Mouse (Mus musculus) limb, embryonic 15.5 days (tissue): ENCODE results near the gene Htr1d. TPM values are rescaled to one million over a fixed set of nuclear protein-coding genes. Genes with fewer than 3 reads are reported as not detected.

Source experiments
- ATAC-seq: fragments of 200-750 bp; cut with Nextera tagmentation; 2 replicates; pipeline ENCODE4 v1.8.0; 2017; ENCODE audit warnings: low read depth, moderate TSS enrichment; ENCODE audit not compliant: insufficient number of reproducible peaks, low FRiP score, low TSS enrichment
- H3K27ac ChIP-seq: fragments of 300-500 bp; sonication (generic); 2 replicates; pipeline ENCODE4 v1.5.1; 2015; ENCODE audit warnings: moderate library complexity, mild to moderate bottlenecking, inconsistent platforms
- H3K27me3 ChIP-seq: fragments of 300-500 bp; sonication (generic); 2 replicates; pipeline ENCODE4 v1.6.1; 2015; ENCODE audit warnings: inconsistent platforms
- H3K36me3 ChIP-seq: fragments of 300-500 bp; sonication (generic); 2 replicates; pipeline ENCODE4 v1.6.1; 2015; ENCODE audit warnings: inconsistent platforms
- H3K4me1 ChIP-seq: fragments of 300-500 bp; sonication (generic); 2 replicates; pipeline ENCODE4 v1.6.1; 2015; ENCODE audit warnings: inconsistent platforms
- H3K4me2 ChIP-seq: fragments of 300-500 bp; sonication (generic); 2 replicates; pipeline ENCODE4 v1.6.1; 2015; ENCODE audit warnings: mild to moderate bottlenecking, inconsistent platforms
- H3K4me3 ChIP-seq: fragments of 300-500 bp; sonication (generic); 2 replicates; pipeline ENCODE4 v1.5.1; 2015; ENCODE audit warnings: mild to moderate bottlenecking, inconsistent platforms
- H3K9ac ChIP-seq: fragments of 300-500 bp; sonication (generic); 2 replicates; pipeline ENCODE4 v1.6.1; 2015; ENCODE audit warnings: inconsistent platforms
- H3K9me3 ChIP-seq: fragments of 300-500 bp; sonication (generic); 2 replicates; pipeline ENCODE4 v1.6.1; 2016; ENCODE audit warnings: inconsistent platforms
- WGBS: fragments of 180-500 bp; shearing (Covaris S2); methylation state at CpG from one replicate; pipeline ENCODE4 v1.1.7; 2015; 5-methylcytosine and 5-hydroxymethylcytosine counted together
- polyA plus RNA-seq: library from polyadenylated mRNA; unstranded; fragments of >200 nt; fragmentation: Nextera tagmentation; extraction: Ambion mirVana; gene quantifications from 2 replicates; pipeline ENCODE4 v1.2.1, GENCODE M21; 2015

The Htr1d gene
- polyA plus RNA-seq, 1 experiment from 2014 or later: 1.4 TPM

DNA sequence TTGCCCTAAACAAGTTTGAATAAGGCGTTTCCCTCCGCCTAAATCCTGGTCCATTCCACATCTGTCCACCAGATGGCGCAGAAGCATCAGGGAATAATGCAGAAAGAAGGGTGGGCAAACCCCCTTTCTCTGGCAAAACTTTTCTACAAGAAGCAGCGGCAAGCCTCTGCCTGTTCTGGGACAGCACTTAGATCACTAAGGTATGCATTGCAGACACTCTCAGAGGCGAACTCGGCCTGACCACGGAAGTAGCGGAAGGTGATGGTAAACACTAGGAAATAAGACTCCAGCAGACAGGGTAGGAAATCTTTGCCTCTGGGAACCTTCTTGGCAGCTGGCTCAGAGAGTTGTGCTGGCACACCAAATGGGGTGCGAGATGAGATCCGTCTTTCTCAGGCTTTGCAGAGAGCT is 31.5 kb downstream of the Htr1d start:
- ATAC-seq: no peak
- H3K4me3 ChIP-seq: peak overlapping the region; percentile 32

DNA sequence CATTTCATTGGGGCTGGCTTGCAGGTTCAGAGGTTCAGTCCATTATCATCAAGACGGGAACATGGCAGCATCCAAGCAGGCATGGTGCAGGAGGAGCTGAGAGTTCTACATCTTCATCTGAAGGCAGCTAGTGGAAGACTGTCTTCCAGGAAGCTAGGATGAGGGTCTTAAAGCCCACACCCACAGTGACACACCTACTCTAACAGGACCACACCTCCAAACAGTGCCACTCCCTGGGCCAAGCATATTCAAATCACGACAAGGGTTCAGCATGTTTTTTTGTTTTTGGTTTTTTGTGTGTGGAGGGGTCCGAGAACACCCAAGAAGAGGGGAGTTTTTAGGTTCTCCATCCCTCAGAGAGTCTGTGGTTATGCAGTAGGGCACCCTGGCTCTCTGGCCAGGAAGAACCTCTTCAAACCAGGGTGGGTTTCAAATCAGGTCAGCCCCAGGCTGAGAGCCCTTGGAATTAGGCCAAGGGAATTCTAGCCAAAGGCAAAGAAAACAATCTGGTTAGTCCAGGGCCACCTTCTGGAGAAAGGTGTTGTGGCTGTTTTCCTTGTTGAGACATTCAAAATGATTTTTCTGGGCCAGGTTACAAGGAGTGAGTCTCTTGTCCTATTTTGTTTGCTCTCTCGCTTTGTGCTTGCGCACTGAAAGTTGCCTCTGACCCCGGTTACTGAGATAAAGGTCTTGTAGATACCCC is 33.3 kb downstream of the Htr1d start:
- Histone ChIP-seq H3K9me3 (no peaks in the 10 kb centered on the region), H3K4me2 (no peak overlapping the region), H3K9ac (no peak overlapping the region), H3K27ac (no peak overlapping the region), H3K36me3 (no peaks in the 10 kb centered on the region), H3K27me3 (no peaks in the 10 kb centered on the region; the same call in 1 of the 2 replicates), H3K4me1 (peaks cover 11% of the 10 kb centered on the region), H3K4me3 (no peak overlapping the region)
- 90% methylated on average over 6 of the region's 6 CpGs for WGBS
- no peak for ATAC-seq

More for the DNA sequence above, 31.5 kb downstream of the Htr1d start:
- WGBS: 3% methylated on average over 10 of the region's 10 CpGs
- H3K9me3 ChIP-seq: no peaks in the 10 kb centered on the region
- H3K36me3 ChIP-seq: no peaks in the 10 kb centered on the region
- no peaks in the 10 kb centered on the region for H3K27me3 ChIP-seq
- H3K9ac ChIP-seq: no peak overlapping the region
- H3K4me2 ChIP-seq: peak overlapping the region; percentile 48
- peaks cover 7% of the 10 kb centered on the region; the same call in 1 of the 2 replicates for H3K4me1 ChIP-seq
- H3K27ac ChIP-seq: no peak overlapping the region

DNA sequence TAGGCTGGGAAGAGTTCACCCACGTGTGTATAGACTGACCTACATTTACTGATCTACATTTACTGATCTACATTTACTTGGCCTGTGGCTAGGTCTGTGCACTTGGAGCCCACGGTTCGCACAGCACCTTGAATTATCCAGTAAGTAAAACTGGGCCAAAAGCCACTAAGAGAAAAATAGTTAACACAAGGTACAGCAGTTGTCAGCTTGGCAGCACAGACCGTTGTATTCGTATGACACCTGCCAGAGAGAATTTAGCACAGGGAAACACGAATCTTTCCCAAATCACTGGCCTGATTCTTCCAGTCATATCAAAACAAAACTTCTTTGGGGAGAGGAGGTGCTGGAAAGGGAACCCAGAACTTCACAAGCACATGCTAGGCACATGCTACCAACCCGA is 35.0 kb downstream of the Htr1d start:
- 77% methylated on average over 7 of the region's 7 CpGs for WGBS
- ATAC-seq: no peak

DNA sequence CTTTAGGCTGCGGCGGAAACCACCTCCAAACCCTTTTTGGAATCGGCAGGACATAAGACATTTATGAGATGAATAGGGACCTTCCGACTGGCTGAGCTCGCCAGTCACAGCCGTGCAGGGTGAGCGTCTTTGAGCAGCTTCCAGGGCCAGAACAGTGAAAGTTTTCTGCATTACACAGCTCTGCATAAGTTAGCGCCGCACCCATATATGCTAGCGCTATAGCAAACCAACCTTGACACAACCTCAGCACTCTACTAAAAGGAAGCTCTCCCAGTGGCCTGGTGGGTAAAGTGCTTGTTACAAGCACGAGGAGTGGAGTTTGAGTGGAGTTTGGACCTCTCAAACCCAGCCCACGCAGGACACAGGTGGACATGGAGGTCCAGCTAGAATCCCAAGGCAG is 35.9 kb downstream of the Htr1d start:
- 76% methylated on average over 12 of the region's 12 CpGs for WGBS
- no peak overlapping the region for H3K9ac ChIP-seq
- no peaks in the 10 kb centered on the region for H3K9me3 ChIP-seq
- H3K36me3 ChIP-seq: no peaks in the 10 kb centered on the region
- H3K27ac ChIP-seq: no peak overlapping the region
- ATAC-seq: no peak
- H3K27me3 ChIP-seq: peaks cover 8% of the 10 kb centered on the region
- H3K4me3 ChIP-seq: no peak overlapping the region
- peaks cover 26% of the 10 kb centered on the region for H3K4me1 ChIP-seq
- H3K4me2 ChIP-seq: no peak overlapping the region

More for the DNA sequence above, 35.0 kb downstream of the Htr1d start:
- Histone ChIP-seq H3K4me1 (peaks cover 25% of the 10 kb centered on the region), H3K36me3 (no peaks in the 10 kb centered on the region), H3K4me3 (no peak overlapping the region), H3K4me2 (no peak overlapping the region), H3K9ac (no peak overlapping the region), H3K9me3 (no peaks in the 10 kb centered on the region), H3K27me3 (peaks cover 5% of the 10 kb centered on the region), H3K27ac (no peak overlapping the region)

DNA sequence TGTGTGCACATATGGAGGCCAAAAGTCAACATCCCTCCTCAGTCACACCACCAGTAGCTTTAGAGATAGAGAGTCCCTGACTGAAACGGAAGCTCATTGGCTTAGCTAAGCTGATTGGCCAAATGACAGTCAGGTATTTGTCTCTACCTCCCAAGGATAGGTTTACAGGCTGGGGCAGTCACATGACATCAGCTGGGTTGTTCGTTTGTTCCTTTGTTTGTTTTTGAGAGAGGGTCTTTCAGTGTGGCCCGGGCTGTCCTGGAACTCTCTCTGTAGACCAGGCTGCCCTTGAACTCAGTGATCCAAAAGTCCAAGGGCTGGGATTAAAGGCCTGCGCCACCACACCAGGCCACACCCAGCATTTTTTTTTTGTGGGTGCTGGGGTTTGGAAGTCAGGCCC is 37.9 kb downstream of the Htr1d start:
- Histone ChIP-seq H3K27me3 (peaks cover 8% of the 10 kb centered on the region), H3K4me3 (no peak overlapping the region), H3K9ac (no peak overlapping the region), H3K9me3 (no peaks in the 10 kb centered on the region), H3K4me1 (peaks cover 31% of the 10 kb centered on the region), H3K27ac (no peak overlapping the region), H3K36me3 (no peaks in the 10 kb centered on the region), H3K4me2 (no peak overlapping the region)
- ATAC-seq: no peak
- WGBS: 50% methylated on average over 4 of the region's 4 CpGs

DNA sequence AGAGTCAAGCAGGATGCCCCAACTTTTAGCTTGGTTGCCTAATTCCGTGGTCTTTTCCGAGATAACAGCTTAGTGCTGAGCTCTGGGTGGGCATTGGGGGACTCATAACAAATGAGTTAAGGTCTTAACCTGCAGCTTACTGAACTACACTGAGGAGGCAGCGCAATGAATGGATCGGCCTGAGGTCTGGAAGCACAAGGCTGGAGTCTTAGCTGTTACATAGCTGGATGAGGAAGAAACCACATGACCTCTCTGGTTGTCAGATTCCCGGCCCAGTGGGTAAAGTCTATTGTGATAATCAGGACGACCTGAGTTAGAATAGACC is 38.4 kb downstream of the Htr1d start:
- no peak for ATAC-seq
- Histone ChIP-seq H3K27me3 (peaks cover 8% of the 10 kb centered on the region), H3K27ac (peak overlapping the region; percentile 80), H3K4me3 (peak overlapping the region; percentile 69), H3K4me1 (peaks cover 34% of the 10 kb centered on the region), H3K4me2 (peak overlapping the region; percentile 98), H3K36me3 (no peaks in the 10 kb centered on the region), H3K9ac (0 out of 2 replicates have a peak overlapping the region, but pooled peaks have one; percentile 76), H3K9me3 (no peaks in the 10 kb centered on the region)
- WGBS: 24% methylated on average over 6 of the region's 6 CpGs

DNA sequence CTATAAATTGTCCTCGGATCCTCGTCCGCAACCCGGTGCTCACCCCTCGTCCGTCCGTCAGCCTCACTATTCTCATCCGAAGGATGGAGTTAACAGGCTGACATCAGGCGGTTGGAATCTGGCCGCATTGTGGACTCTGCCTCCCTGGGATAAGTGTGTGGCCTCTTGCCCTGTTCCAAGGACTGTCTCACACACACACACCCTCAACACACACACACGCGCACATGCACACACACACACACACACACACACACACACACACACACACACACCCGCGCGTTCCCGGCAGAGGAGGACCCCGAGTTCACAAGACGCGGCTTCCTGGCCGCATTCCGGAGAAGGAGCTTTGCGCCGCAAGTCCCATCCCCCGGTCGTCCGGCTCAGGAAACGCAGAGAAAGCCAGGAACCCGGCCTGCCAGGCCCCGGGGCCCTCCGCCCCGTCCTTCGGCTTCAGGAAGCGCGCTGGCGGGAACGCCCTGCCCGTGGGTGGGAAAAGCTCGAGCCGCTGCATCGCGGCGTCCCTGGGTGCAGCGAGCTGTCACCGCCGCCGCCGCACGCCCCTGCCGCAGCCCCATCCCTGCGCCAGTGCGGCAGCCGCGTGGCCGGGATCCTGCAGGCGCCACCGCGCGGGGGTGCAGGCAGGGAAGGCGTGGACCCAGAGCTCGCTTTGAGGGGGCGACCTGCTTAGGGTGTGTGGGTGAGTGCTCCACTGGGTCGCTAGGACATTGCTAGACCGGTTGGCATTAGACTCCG is 38.9 kb downstream of the Htr1d start, which contains the start of gene 6030445D17Rik:
Gene 6030445D17Rik (plus strand): TSS at position 165 of the 753 bp plus-strand sequence.
- peak within 1 kb of the TSS; percentile 69 for H3K4me3 ChIP-seq
- ATAC-seq: peak; percentile 59
- peaks cover 34% of the 10 kb centered on the region for H3K4me1 ChIP-seq
- peak within 1 kb of the TSS; percentile 80 for H3K27ac ChIP-seq
- WGBS: 1% methylated on average over 63 of the region's 64 CpGs
- peak within 1 kb of the TSS; percentile 76 for H3K9ac ChIP-seq
- peak within 1 kb of the TSS; percentile 98 for H3K4me2 ChIP-seq
- H3K36me3 ChIP-seq: no peaks in the 10 kb centered on the region
- no peaks in the 10 kb centered on the region for H3K9me3 ChIP-seq
- peaks cover 8% of the 10 kb centered on the region for H3K27me3 ChIP-seq

DNA sequence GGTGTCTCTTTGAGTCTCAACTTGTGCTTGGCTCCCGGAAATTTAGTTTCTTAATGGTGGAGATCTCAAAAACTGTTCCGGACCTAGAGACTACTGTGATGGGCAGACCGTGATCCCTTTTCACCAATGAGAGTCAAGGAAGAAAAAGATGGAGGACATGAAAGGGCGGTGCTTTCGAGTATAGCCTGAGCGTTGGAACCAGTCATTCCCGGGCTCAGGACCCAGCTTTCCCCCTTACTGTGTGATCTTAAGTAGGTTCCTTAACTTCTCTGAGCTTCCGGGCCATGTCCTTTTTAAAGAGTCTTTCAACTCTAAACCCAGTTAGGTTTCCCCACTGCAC is 39.5 kb downstream of the Htr1d start:
- H3K27me3 ChIP-seq: peaks cover 8% of the 10 kb centered on the region
- H3K36me3 ChIP-seq: no peaks in the 10 kb centered on the region
- ATAC-seq: peak; percentile 76; the same call in 1 of the 2 replicates
- H3K9ac ChIP-seq: peak overlapping the region; percentile 76
- H3K4me1 ChIP-seq: peaks cover 34% of the 10 kb centered on the region
- H3K4me3 ChIP-seq: peak overlapping the region; percentile 69
- H3K27ac ChIP-seq: peak overlapping the region; percentile 80; the same call in 1 of the 2 replicates
- 2% methylated on average over 8 of the region's 8 CpGs for WGBS
- H3K4me2 ChIP-seq: peak overlapping the region; percentile 98
- no peaks in the 10 kb centered on the region for H3K9me3 ChIP-seq

DNA sequence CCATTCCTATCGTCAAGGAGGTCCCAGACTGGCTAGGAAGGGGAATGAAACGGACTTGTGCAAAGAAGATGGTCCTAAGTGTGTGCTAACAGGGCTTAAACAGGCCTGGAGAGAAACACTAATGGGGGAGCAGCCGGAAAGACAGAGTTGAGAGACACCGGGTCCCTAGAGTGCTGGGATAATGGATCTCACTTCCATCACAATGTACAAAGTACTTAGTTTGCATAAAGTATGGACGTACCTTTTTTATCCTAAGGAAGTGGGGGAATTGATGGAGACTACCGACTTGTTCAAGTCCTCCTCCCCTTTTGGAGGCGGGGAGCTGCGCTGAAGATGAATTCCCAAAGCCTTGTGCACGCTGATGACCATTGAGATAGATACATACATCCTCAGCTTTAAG is 40.1 kb downstream of the Htr1d start:
- no peak for ATAC-seq
- 32% methylated on average over 9 of the region's 9 CpGs for WGBS
- Histone ChIP-seq H3K9me3 (no peaks in the 10 kb centered on the region), H3K27ac (no peak overlapping the region), H3K4me1 (peaks cover 34% of the 10 kb centered on the region), H3K9ac (no peak overlapping the region), H3K4me2 (peak overlapping the region; percentile 98), H3K4me3 (peak overlapping the region; percentile 69), H3K27me3 (peaks cover 8% of the 10 kb centered on the region), H3K36me3 (no peaks in the 10 kb centered on the region)

DNA sequence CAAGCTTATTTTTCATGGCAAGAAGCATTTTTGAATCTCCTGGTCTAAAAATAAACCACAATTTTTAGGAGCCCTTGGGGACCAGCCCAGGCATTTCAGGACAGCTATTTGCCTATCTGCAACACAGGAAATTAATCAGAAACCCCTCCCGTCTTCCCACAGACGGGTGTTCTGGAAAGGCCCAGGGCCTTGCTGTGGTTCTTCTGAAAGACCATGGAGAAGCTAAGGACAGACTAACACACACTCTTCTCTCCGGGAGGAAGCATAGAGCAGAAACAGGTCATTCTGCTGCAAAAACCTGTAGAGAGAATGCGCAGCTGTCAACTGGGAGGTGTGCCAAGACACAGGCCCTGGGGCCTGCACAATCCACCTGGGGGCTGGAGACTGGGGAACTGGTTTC is 42.9 kb downstream of the Htr1d start:
- ATAC-seq: no peak
- peaks cover 8% of the 10 kb centered on the region for H3K27me3 ChIP-seq

DNA sequence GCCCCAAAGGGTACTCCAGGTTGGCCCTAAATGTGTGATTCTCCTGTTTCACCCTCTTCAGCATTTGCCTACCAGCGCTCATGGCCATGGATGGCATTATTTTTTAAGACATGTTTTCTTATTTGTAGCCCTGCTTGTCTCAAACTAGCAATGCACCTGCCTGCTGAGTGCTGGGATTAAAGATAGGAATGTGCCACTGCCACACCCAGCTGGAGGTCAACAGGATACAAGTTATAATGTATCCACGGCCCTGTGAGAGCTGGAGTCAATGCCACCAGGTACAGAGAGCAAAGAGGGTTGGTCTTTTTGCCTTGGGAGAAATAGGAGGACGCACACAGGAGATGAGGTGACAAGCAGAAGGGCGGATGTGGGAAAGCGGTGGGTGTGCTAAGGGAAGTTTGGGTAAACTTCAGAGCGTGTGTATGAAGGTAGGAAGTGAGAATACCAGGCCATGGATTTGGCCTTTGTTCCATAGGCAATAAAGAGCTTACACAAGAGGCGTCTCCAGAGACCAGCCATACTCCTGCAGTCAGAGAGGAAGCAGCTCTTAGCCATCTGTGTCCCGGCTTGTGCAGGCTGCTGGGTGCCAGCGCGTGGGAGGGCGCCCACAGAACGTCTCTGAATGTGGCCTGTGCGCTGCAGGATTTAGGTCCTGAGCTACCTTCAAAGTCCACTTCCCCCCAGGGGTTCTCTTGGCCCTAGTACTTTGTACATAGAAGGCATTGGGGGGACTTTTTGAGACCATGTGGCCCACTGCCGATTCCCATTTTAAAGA is 45.4 kb downstream of the Htr1d start:
- Histone ChIP-seq H3K4me2 (peak overlapping the region; percentile 59; the same call in 1 of the 2 replicates), H3K4me1 (peaks cover 41% of the 10 kb centered on the region), H3K27ac (no peak overlapping the region), H3K9ac (no peak overlapping the region), H3K27me3 (no peaks in the 10 kb centered on the region), H3K4me3 (peak overlapping the region; percentile 88; the same call in 1 of the 2 replicates), H3K9me3 (no peaks in the 10 kb centered on the region), H3K36me3 (no peaks in the 10 kb centered on the region)
- WGBS: 74% methylated on average over 14 of the region's 14 CpGs
- ATAC-seq: no peak; the same call in 1 of the 2 replicates

More for the DNA sequence above, 42.9 kb downstream of the Htr1d start:
- Histone ChIP-seq H3K36me3 (no peaks in the 10 kb centered on the region), H3K9ac (no peak overlapping the region), H3K4me2 (no peak overlapping the region), H3K9me3 (no peaks in the 10 kb centered on the region), H3K27ac (peak overlapping the region; percentile 71), H3K4me1 (peaks cover 49% of the 10 kb centered on the region), H3K4me3 (no peak overlapping the region)
- WGBS: 14% methylated on average over 4 of the region's 4 CpGs
